Mouse (Mus musculus) midbrain, embryonic 12.5 days (tissue): ENCODE data around the gene Phlda1. TPM values are rescaled to one million over a fixed set of nuclear protein-coding genes. Genes with fewer than 3 reads are reported as not detected.

Source experiments
- polyA plus RNA-seq: library from polyadenylated mRNA; unstranded; fragments of >200 nt; fragmentation: Nextera tagmentation; extraction: Ambion mirVana; gene quantifications from 2 replicates; pipeline ENCODE4 v1.2.1, GENCODE M21; 2016

The Phlda1 gene
- polyA plus RNA-seq, 1 experiment from 2014 or later: 20.3 TPM

Other genes starting within 250 kb of the Phlda1 start
- 7.2 and 7.9 TPM in 2 replicates for gene Bbs10, start 207.6 kb upstream of the Phlda1 start, polyA plus RNA-seq
- 312 and 318 TPM in 2 replicates for gene Nap1l1, start 33.1 kb upstream of the Phlda1 start, polyA plus RNA-seq